Mouse (Mus musculus) thymus, adult 2 months (tissue): ENCODE measurements around the gene Bcl2l2.

Experiments used
- CTCF ChIP-seq: fragments of 200-500 bp; IDR thresholded peaks from 2 replicates; pipeline ENCODE4 v1.5.1; 2012; ENCODE audit warnings: mild to moderate bottlenecking, control low read depth, low read length, moderate library complexity, borderline replicate concordance; ENCODE audit not compliant: control insufficient read depth, poor library complexity, insufficient read depth; ENCODE audit errors: extremely low read depth
- POLR2A ChIP-seq: fragments of 200-500 bp; IDR thresholded peaks from 2 replicates; pipeline ENCODE4 v1.6.1; 2012; ENCODE audit warnings: mild to moderate bottlenecking, low read length, control low read depth, moderate library complexity; ENCODE audit not compliant: control insufficient read depth, poor library complexity, insufficient read depth; ENCODE audit errors: extremely low read depth

- TF ChIP-seq POLR2A = no peak
- TF ChIP-seq CTCF = no peak
Observed at GRCm38 (mm10) chr14:54924641-54925348, 41.6 kb downstream of the Bcl2l2 start.
